Mouse (Mus musculus): ENCODE results near the gene Pdcd1lg2.

DNA sequence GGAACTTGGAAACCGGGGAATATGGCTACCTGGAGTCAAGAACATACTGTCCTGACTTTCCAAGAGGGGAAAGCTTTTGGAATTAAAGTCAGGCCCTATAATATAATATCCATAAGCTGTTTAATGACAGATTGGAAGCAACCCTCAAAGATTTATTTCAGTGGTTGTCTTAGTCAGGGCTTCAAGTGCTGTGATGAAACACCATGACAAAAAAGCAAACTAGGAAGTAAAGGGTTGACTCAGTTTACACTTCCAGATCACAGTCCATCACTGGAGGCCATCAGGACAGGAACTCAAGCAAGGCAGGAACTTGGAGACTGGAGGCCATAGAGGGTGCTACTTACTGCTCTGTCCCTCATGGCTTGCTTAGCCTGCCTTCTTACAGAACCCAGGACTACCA lies 27.1 kb downstream of the Pdcd1lg2 start:
- no peak for TF ChIP-seq CTCF (IDR thresholded peaks at IDR 0.05; ENCODE audit: insufficient read depth, low read length)
- no peak for TF ChIP-seq POLR2A (IDR thresholded peaks at IDR 0.05; ENCODE audit: borderline replicate concordance, extremely low read depth, low read depth, low read length)

Data from lung, adult 2 months (tissue).